Mouse (Mus musculus): ENCODE results near the gene Arsj. TPM values are rescaled to one million over a fixed set of nuclear protein-coding genes. Genes with fewer than 3 reads are reported as not detected.

The Arsj gene
- total and polyA plus RNA-seq, 3 experiments = not detected

DNA sequence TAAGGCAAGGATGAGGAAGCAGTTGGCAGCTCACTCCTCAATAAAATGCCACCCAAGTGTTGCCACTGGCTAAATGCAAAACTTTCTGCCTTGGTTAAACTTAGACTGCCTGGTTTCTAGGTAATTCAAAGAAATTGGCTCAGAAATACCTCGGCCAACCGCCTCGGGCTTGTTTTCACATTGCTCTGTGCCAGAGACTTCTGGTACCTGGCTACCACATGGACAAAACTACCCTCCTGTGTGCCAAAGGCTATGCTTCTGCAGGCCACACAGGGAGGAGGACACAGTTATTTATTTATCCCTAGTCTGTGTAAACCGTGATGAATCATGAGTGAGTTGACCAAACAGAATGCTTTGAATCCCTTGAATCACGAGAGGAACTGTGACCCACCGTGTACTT is 75.8 kb downstream of the Arsj start:
- no peak overlapping the region for H3K4me2 ChIP-seq (ENCODE audit: insufficient read depth, low read depth, poor library complexity, severe bottlenecking)
- TF ChIP-seq RAD21 (IDR thresholded peaks at IDR 0.05; ENCODE audit: low read depth, low read length) = no peak
- TF ChIP-seq POLR2AphosphoS2 (IDR thresholded peaks at IDR 0.05; ENCODE audit: low read depth, low read length) = no peak
- TF ChIP-seq MAFK (IDR thresholded peaks at IDR 0.05; ENCODE audit: insufficient replicate concordance, low read length) = no peak
- no peak for TF ChIP-seq CTCF (conservative IDR thresholded peaks at IDR 0.05 in 1 of 2, IDR thresholded peaks at IDR 0.05 in 1 of 2; ENCODE audit: low read depth in 2 of 2, low read length in 2 of 2)
- H3K27ac ChIP-seq (ENCODE audit: insufficient read depth, low read depth) = no peak overlapping the region
- H3K36me3 ChIP-seq (replicated peaks in 1 of 2; ENCODE audit: control insufficient read depth in 1 of 2, insufficient read depth in 1 of 2, low read length in 1 of 2) = no peaks in the 10 kb centered on the region
- no peaks in the 10 kb centered on the region for H3K9me3 ChIP-seq (replicated peaks; ENCODE audit: low read length)
- in situ Hi-C loops (cut with MboI; ENCODE audit: low pct_ligation_motif_present, low pct_unique_long_range_greater_than_20kb, low sequenced_read_pairs) (no loop called here), dilution Hi-C loops (cut with MboI; ENCODE audit: extremely low pct_ligation_motif_present, extremely low pct_unique_long_range_greater_than_20kb, low sequenced_read_pairs) (no loop called here)
- no peak overlapping the region for H3K9ac ChIP-seq (ENCODE audit: insufficient read depth, low read depth)
- no peaks in the 10 kb centered on the region for H3K27me3 ChIP-seq (replicated peaks)
- H3K79me2 ChIP-seq (replicated peaks; ENCODE audit: control insufficient read depth, extremely low read depth, insufficient read depth, poor library complexity, severe bottlenecking) = no peaks in the 10 kb centered on the region
- DNase-seq (ENCODE audit: extremely low read depth) = no peak
- no peak overlapping the region for H3K4me3 ChIP-seq (replicated peaks in 1 of 3; ENCODE audit: low read depth in 2 of 3, low read length in 2 of 3, poor library complexity in 1 of 3)
- peaks cover 6 to 9% of the 10 kb centered on the region in 2 experiments for H3K4me1 ChIP-seq (ENCODE audit: control insufficient read depth in 1 of 2, insufficient read depth in 2 of 2)

DNA sequence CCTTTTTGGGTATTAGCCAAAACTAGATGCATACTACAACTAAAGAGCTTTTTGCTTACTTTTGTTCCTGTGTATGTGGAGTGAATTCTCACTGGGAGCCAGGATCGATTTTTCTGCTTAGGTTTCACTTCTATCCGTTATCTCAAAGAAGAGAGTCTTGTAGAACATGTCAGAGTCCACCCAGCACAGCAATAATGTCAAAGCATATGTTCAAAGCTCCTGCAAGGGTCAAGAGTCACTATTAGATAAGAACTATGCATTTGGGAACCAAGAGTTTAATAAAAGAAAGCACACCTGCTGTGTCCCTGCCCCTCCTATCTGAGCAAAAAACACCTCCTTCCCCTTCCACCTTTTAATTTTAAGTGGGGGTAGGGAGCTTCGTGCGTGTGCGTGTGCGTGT is 85.6 kb downstream of the Arsj start:
- dilution Hi-C loops (cut with MboI; ENCODE audit: extremely low pct_ligation_motif_present, extremely low pct_unique_long_range_greater_than_20kb, low sequenced_read_pairs) (no loop called here), in situ Hi-C loops (cut with MboI; ENCODE audit: low pct_ligation_motif_present, low pct_unique_long_range_greater_than_20kb, low sequenced_read_pairs) (no loop called here)
- no peak overlapping the region for H3K9ac ChIP-seq (ENCODE audit: insufficient read depth, low read depth)
- no peaks in the 10 kb centered on the region for H3K36me3 ChIP-seq (replicated peaks in 1 of 2; ENCODE audit: control insufficient read depth in 1 of 2, insufficient read depth in 1 of 2, low read length in 1 of 2)
- H3K4me2 ChIP-seq (ENCODE audit: insufficient read depth, low read depth, poor library complexity, severe bottlenecking) = peak overlapping the region; percentile 16; the same call in 1 of the 2 replicates
- peaks cover 0 to 3% of the 10 kb centered on the region in 2 experiments; a peak in 1 of 4 replicates for H3K4me1 ChIP-seq (ENCODE audit: control insufficient read depth in 1 of 2, insufficient read depth in 2 of 2)
- no peaks in the 10 kb centered on the region for H3K79me2 ChIP-seq (replicated peaks; ENCODE audit: control insufficient read depth, extremely low read depth, insufficient read depth, poor library complexity, severe bottlenecking)
- no peaks in the 10 kb centered on the region for H3K9me3 ChIP-seq (replicated peaks; ENCODE audit: low read length)
- no peaks in the 10 kb centered on the region for H3K27me3 ChIP-seq (replicated peaks)
- no peak overlapping the region for H3K4me3 ChIP-seq (replicated peaks in 1 of 3; ENCODE audit: low read depth in 2 of 3, low read length in 2 of 3, poor library complexity in 1 of 3)
- no peak for DNase-seq (ENCODE audit: extremely low read depth)
- TF ChIP-seq POLR2A (IDR thresholded peaks at IDR 0.05; ENCODE audit: low read depth, low read length) (no peak), ZNF384 (IDR thresholded peaks at IDR 0.05; ENCODE audit: low read depth, low read length) (no peak), SMC3 (IDR thresholded peaks at IDR 0.05; ENCODE audit: low read depth, low read length) (no peak), PAX5 (IDR thresholded peaks at IDR 0.05; ENCODE audit: low read length) (no peak), ZMIZ1 (IDR thresholded peaks at IDR 0.05; ENCODE audit: low read depth, low read length) (no peak), MYC (IDR thresholded peaks at IDR 0.05; ENCODE audit: low read depth, low read length) (no peak), CHD1 (IDR thresholded peaks at IDR 0.05; ENCODE audit: low read depth, low read length) (no peak), MAFK (IDR thresholded peaks at IDR 0.05; ENCODE audit: insufficient replicate concordance, low read length) (no peak), USF1 (IDR thresholded peaks at IDR 0.05; ENCODE audit: low read depth, low read length) (no peak), MAX (IDR thresholded peaks at IDR 0.05; ENCODE audit: low read length) (no peak), JUN (IDR thresholded peaks at IDR 0.05; ENCODE audit: insufficient read depth, low read depth, low read length) (no peak)
- no peak overlapping the region for H3K27ac ChIP-seq (ENCODE audit: insufficient read depth, low read depth)

DNA sequence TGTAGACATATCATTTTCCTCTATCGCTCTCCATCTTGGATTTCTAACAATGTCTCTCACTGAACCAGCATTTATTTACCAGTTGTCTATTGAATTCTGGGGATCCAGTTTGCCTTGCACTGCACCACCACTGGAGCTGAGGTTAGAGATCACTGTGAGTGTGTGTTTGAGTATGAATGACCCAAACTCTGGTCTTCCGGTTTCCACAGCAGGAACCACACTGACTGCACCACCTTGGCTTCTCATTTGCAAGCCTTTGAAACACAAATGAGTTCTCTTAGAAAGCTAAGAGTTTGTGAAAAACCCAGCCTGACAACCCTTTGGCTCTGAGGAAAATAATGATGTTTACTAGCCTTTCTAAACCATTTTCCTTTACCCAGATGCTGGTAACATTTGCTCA is 86.0 kb downstream of the Arsj start:
- Histone ChIP-seq H3K4me1 (ENCODE audit: control insufficient read depth in 1 of 2, insufficient read depth in 2 of 2) (0 out of 4 replicates have a peak, but pooled peaks cover 0 to 2% of the 10 kb centered on the region in 2 experiments), H3K27me3 (replicated peaks) (no peaks in the 10 kb centered on the region), H3K4me3 (replicated peaks in 1 of 3; ENCODE audit: low read depth in 2 of 3, low read length in 2 of 3, poor library complexity in 1 of 3) (no peak overlapping the region), H3K27ac (ENCODE audit: insufficient read depth, low read depth) (no peak overlapping the region), H3K9ac (ENCODE audit: insufficient read depth, low read depth) (no peak overlapping the region), H3K9me3 (replicated peaks; ENCODE audit: low read length) (no peaks in the 10 kb centered on the region), H3K36me3 (replicated peaks in 1 of 2; ENCODE audit: control insufficient read depth in 1 of 2, insufficient read depth in 1 of 2, low read length in 1 of 2) (no peaks in the 10 kb centered on the region), H3K79me2 (replicated peaks; ENCODE audit: control insufficient read depth, extremely low read depth, insufficient read depth, poor library complexity, severe bottlenecking) (no peaks in the 10 kb centered on the region), H3K4me2 (ENCODE audit: insufficient read depth, low read depth, poor library complexity, severe bottlenecking) (peak overlapping the region; percentile 16)
- no peak for DNase-seq (ENCODE audit: extremely low read depth)
- dilution Hi-C loops (cut with MboI; ENCODE audit: extremely low pct_ligation_motif_present, extremely low pct_unique_long_range_greater_than_20kb, low sequenced_read_pairs) = no loop called here
- TF ChIP-seq EP300 (IDR thresholded peaks at IDR 0.05; ENCODE audit: low read length) = 0 out of 2 replicates have a peak, but pooled peaks have one; percentile 8
- no peak for TF ChIP-seq MXI1 (IDR thresholded peaks at IDR 0.05; ENCODE audit: low read depth, low read length)
- no peak for TF ChIP-seq ETS1 (conservative IDR thresholded peaks at IDR 0.05; ENCODE audit: low read depth, low read length)
- TF ChIP-seq ELF1 (IDR thresholded peaks at IDR 0.05; ENCODE audit: low read depth, low read length) = peak; percentile 54
- TF ChIP-seq POLR2A (IDR thresholded peaks at IDR 0.05; ENCODE audit: low read depth, low read length) = no peak
- in situ Hi-C loops (cut with MboI; ENCODE audit: low pct_ligation_motif_present, low pct_unique_long_range_greater_than_20kb, low sequenced_read_pairs) = no loop called here

Measured in CH12.LX (cell line).